Mouse (Mus musculus): ENCODE data around the gene Dram2. TPM values are rescaled to one million over a fixed set of nuclear protein-coding genes. Genes with fewer than 3 reads are reported as not detected.

The Dram2 gene
- total RNA-seq, 2 experiments from 2014 or later, result 16.5 to 17.7 TPM

Other genes with a start within 250 kb of the Dram2 start
- not detected in 2 replicates for gene Chil6, start 141.6 kb upstream of the Dram2 start, total RNA-seq (2015; ENCODE audit: low replicate concordance)
- gene Chil6, start 141.6 kb upstream of the Dram2 start, total RNA-seq (2017; ENCODE audit: low replicate concordance), result not detected in 2 replicates
- gene Dennd2d, start 65.4 kb upstream of the Dram2 start, total RNA-seq (2015; ENCODE audit: low replicate concordance), result 4.4 and 5.0 TPM in 2 replicates
- 6.4 and 10.3 TPM in 2 replicates for gene Dennd2d, start 65.4 kb upstream of the Dram2 start, total RNA-seq (2017; ENCODE audit: low replicate concordance)
- gene Cept1, start within 50 bp of the Dram2 start, total RNA-seq (2015; ENCODE audit: low replicate concordance), result 33.8 and 40.8 TPM in 2 replicates
- 16.4 and 17.6 TPM in 2 replicates for gene Cept1, start within 50 bp of the Dram2 start, total RNA-seq (2017; ENCODE audit: low replicate concordance)
- 12.3 and 17.8 TPM in 2 replicates for gene Lrif1, start 137.2 kb downstream of the Dram2 start, total RNA-seq (2015; ENCODE audit: low replicate concordance)
- gene Lrif1, start 137.2 kb downstream of the Dram2 start, total RNA-seq (2017; ENCODE audit: low replicate concordance), result 12.3 and 19.3 TPM in 2 replicates
- gene Cd53, start 242.4 kb downstream of the Dram2 start, total RNA-seq (2015; ENCODE audit: low replicate concordance), result 92.4 and 144 TPM in 2 replicates
- gene Cd53, start 242.4 kb downstream of the Dram2 start, total RNA-seq (2017; ENCODE audit: low replicate concordance), result 63.4 and 78.7 TPM in 2 replicates

Measured in erythroblast, adult 5-6 weeks (primary cell).